Mouse (Mus musculus) kidney, adult 2 months (tissue): ENCODE measurements around the gene Stk16.

Experiments
- CTCF ChIP-seq: fragments of 200-500 bp; conservative IDR thresholded peaks from 2 replicates; pipeline ENCODE4 v1.5.1; 2011; ENCODE audit warnings: low read depth, mild to moderate bottlenecking, control low read depth, low read length, moderate library complexity, mixed read lengths; ENCODE audit not compliant: insufficient read depth, insufficient read length
- POLR2A ChIP-seq: fragments of 200-500 bp; IDR thresholded peaks from one replicate; pipeline ENCODE4 v1.6.1; 2011; ENCODE audit warnings: low read depth, low read length, control low read depth

DNA sequence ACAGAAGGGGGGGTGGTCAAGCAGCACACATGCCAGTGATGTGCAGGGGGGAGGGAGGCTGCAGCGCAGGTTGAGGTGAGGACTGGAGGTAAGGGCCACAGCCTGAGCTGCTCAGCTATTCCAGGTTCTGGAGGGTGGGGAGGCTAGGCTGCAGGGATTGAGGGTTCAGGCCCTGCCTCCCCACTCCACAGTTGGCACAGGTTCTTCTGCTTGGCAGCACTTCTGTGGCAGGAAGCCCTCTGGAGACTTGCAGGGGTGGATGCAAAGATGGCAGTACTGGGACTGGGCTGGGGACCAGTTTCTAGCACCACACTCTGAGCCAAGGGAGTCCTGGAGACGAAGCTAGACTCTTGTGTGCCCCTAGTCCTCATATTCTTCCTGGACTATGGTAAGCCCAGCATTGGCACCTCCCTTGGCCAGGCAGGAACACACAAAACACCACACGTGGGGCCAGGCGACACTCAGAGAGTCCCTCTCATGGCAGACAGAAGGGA is 29.2 kb upstream of the Stk16 start:
- TF ChIP-seq POLR2A (no peak), CTCF (no peak)
